Mouse (Mus musculus) heart, embryonic 16.5 days (tissue): Measurements from ENCODE around the gene Nckap5. TPM values are rescaled to one million over a fixed set of nuclear protein-coding genes. Genes with fewer than 3 reads are reported as not detected.
A peak's percentile ranks its signal among the peaks of the same experiment; 100 is the strongest.

Experiments used
- ATAC-seq: fragments of 200-750 bp; cut with Nextera tagmentation; replicated peaks from 2 replicates; pipeline ENCODE4 v1.8.0; 2017; ENCODE audit warnings: moderate number of reproducible peaks; ENCODE audit not compliant: insufficient read depth, low FRiP score; ENCODE audit errors: extremely low read depth
- H3K27ac ChIP-seq: fragments of 300-500 bp; sonication (generic); 2 replicates; pipeline ENCODE4 v1.5.1; 2014; ENCODE audit warnings: mild to moderate bottlenecking, low read length, control low read depth, moderate library complexity
- H3K27me3 ChIP-seq: fragments of 300-500 bp; sonication (generic); 2 replicates; pipeline ENCODE4 v1.6.1; 2014; ENCODE audit warnings: low read length, mixed read lengths; ENCODE audit not compliant: control insufficient read depth, insufficient read depth
- H3K36me3 ChIP-seq: fragments of 300-500 bp; sonication (generic); 2 replicates; pipeline ENCODE4 v1.6.1; 2014; ENCODE audit not compliant: control insufficient read depth, insufficient read depth
- H3K4me1 ChIP-seq: fragments of 300-500 bp; sonication (generic); 2 replicates; pipeline ENCODE4 v1.6.1; 2014; ENCODE audit warnings: low read length, mixed read lengths; ENCODE audit not compliant: control insufficient read depth, insufficient read depth
- H3K4me2 ChIP-seq: fragments of 300-500 bp; sonication (generic); 2 replicates; pipeline ENCODE4 v1.6.1; 2014; ENCODE audit warnings: low read depth, mild to moderate bottlenecking, control low read depth, low read length
- H3K4me3 ChIP-seq: fragments of 300-500 bp; sonication (generic); 2 replicates; pipeline ENCODE4 v1.5.1; 2014; ENCODE audit warnings: mild to moderate bottlenecking, control low read depth, low read length
- H3K9ac ChIP-seq: fragments of 300-500 bp; sonication (generic); 2 replicates; pipeline ENCODE4 v1.6.1; 2014; ENCODE audit warnings: low read length, control low read depth
- H3K9me3 ChIP-seq: fragments of 300-500 bp; sonication (generic); replicated peaks from 2 replicates; pipeline ENCODE4 v1.6.1; 2016; ENCODE audit warnings: low read length; ENCODE audit not compliant: control insufficient read depth
- WGBS: fragments of 180-500 bp; shearing (Covaris S2); extraction: QIAGEN DNeasy Blood & Tissue Kit; methylation state at CpG from one replicate; pipeline ENCODE4 v1.1.7; 2014; 5-methylcytosine and 5-hydroxymethylcytosine counted together
- polyA plus RNA-seq: library from polyadenylated mRNA; unstranded; fragments of >200 nt; fragmentation: Nextera tagmentation; extraction: Ambion mirVana; gene quantifications from 2 replicates; pipeline ENCODE4 v1.2.1, GENCODE M21; 2015

Gene Nckap5
- polyA plus RNA-seq, 1 experiment from 2014 or later = 8.0 TPM

- 63% methylated on average over 2 of the region's 2 CpGs for WGBS
- ATAC-seq = no peak
- Histone ChIP-seq H3K36me3 (no peaks in the 10 kb centered on the region), H3K9me3 (no peaks in the 10 kb centered on the region), H3K27me3 (no peaks in the 10 kb centered on the region), H3K9ac (no peak overlapping the region), H3K4me3 (no peak overlapping the region), H3K4me1 (no peaks in the 10 kb centered on the region), H3K4me2 (no peak overlapping the region), H3K27ac (no peak overlapping the region)
Measured at GRCm38 (mm10) chr1:126502741-126503140, 327.9 kb downstream of the Nckap5 start.

GRCm38 (mm10) chr1:126496722-126497121 is 333.9 kb downstream of the Nckap5 start:
- Histone ChIP-seq H3K4me3 (no peak overlapping the region), H3K4me1 (no peaks in the 10 kb centered on the region), H3K27ac (no peak overlapping the region), H3K9me3 (no peaks in the 10 kb centered on the region), H3K4me2 (no peak overlapping the region), H3K27me3 (no peaks in the 10 kb centered on the region), H3K9ac (no peak overlapping the region), H3K36me3 (no peaks in the 10 kb centered on the region)
- WGBS = 76% methylated on average over 7 of the region's 7 CpGs
- no peak for ATAC-seq

- no peaks in the 10 kb centered on the region for H3K4me1 ChIP-seq
- 8% methylated on average over 35 of the region's 35 CpGs for WGBS
- H3K4me3 ChIP-seq = peak overlapping the region; percentile 44
- H3K36me3 ChIP-seq = no peaks in the 10 kb centered on the region
- H3K27me3 ChIP-seq = no peaks in the 10 kb centered on the region
- peak overlapping the region; percentile 31 for H3K9ac ChIP-seq
- no peak overlapping the region for H3K27ac ChIP-seq
- H3K9me3 ChIP-seq = no peaks in the 10 kb centered on the region
- H3K4me2 ChIP-seq = peak overlapping the region; percentile 79
- peak; percentile 60 for ATAC-seq
Measured at GRCm38 (mm10) chr1:126492206-126493071, 338.2 kb downstream of the Nckap5 start.

- peaks cover 5% of the 10 kb centered on the region; the same call in 1 of the 2 replicates for H3K4me1 ChIP-seq
- no peak overlapping the region for H3K27ac ChIP-seq
- ATAC-seq = no peak
- no peaks in the 10 kb centered on the region for H3K9me3 ChIP-seq
- H3K36me3 ChIP-seq = no peaks in the 10 kb centered on the region
- H3K27me3 ChIP-seq = no peaks in the 10 kb centered on the region
- WGBS = 76% methylated on average over 5 of the region's 5 CpGs
- no peak overlapping the region; the same call in 1 of the 2 replicates for H3K4me2 ChIP-seq
- H3K9ac ChIP-seq = no peak overlapping the region
- H3K4me3 ChIP-seq = no peak overlapping the region
Measured at GRCm38 (mm10) chr1:126491412-126491811, 339.2 kb downstream of the Nckap5 start.

- Histone ChIP-seq H3K4me3 (no peak overlapping the region), H3K27me3 (no peaks in the 10 kb centered on the region), H3K9ac (no peak overlapping the region), H3K27ac (no peak overlapping the region), H3K9me3 (no peaks in the 10 kb centered on the region), H3K36me3 (no peaks in the 10 kb centered on the region), H3K4me1 (peaks cover 5% of the 10 kb centered on the region; the same call in 1 of the 2 replicates), H3K4me2 (no peak overlapping the region)
- WGBS = 54% methylated on average over 6 of the region's 6 CpGs
- no peak for ATAC-seq
Measured at GRCm38 (mm10) chr1:126490256-126490655, 340.3 kb downstream of the Nckap5 start.

- WGBS = 60% methylated on average over 6 of the region's 6 CpGs
- H3K4me3 ChIP-seq = no peak overlapping the region
- H3K4me2 ChIP-seq = no peak overlapping the region
- H3K36me3 ChIP-seq = no peaks in the 10 kb centered on the region
- H3K9ac ChIP-seq = no peak overlapping the region
- peaks cover 9% of the 10 kb centered on the region for H3K4me1 ChIP-seq
- no peaks in the 10 kb centered on the region for H3K27me3 ChIP-seq
- H3K9me3 ChIP-seq = no peaks in the 10 kb centered on the region
- peak; percentile 71 for ATAC-seq
- no peak overlapping the region for H3K27ac ChIP-seq
Measured at GRCm38 (mm10) chr1:126484664-126485087, 345.9 kb downstream of the Nckap5 start.

GRCm38 (mm10) chr1:126483665-126484064 is 346.9 kb downstream of the Nckap5 start:
- no peak overlapping the region for H3K4me3 ChIP-seq
- H3K27me3 ChIP-seq = no peaks in the 10 kb centered on the region
- no peaks in the 10 kb centered on the region for H3K9me3 ChIP-seq
- no peak overlapping the region for H3K4me2 ChIP-seq
- H3K9ac ChIP-seq = no peak overlapping the region
- H3K4me1 ChIP-seq = peaks cover 9% of the 10 kb centered on the region
- no peak overlapping the region for H3K27ac ChIP-seq
- H3K36me3 ChIP-seq = no peaks in the 10 kb centered on the region
- 72% methylated on average over 3 of the region's 3 CpGs for WGBS
- no peak for ATAC-seq

GRCm38 (mm10) chr1:126481459-126482228 is 349.0 kb downstream of the Nckap5 start:
- Histone ChIP-seq H3K4me3 (no peak overlapping the region), H3K36me3 (no peaks in the 10 kb centered on the region), H3K9ac (no peak overlapping the region), H3K27me3 (no peaks in the 10 kb centered on the region), H3K9me3 (no peaks in the 10 kb centered on the region), H3K27ac (no peak overlapping the region), H3K4me2 (no peak overlapping the region), H3K4me1 (peaks cover 6% of the 10 kb centered on the region)
- no peak for ATAC-seq
- WGBS = 66% methylated on average over 7 of the region's 7 CpGs

- Histone ChIP-seq H3K27me3 (no peaks in the 10 kb centered on the region), H3K36me3 (no peaks in the 10 kb centered on the region), H3K4me3 (no peak overlapping the region), H3K9ac (no peak overlapping the region), H3K27ac (no peak overlapping the region), H3K9me3 (no peaks in the 10 kb centered on the region), H3K4me2 (no peak overlapping the region), H3K4me1 (peaks cover 3% of the 10 kb centered on the region; the same call in 1 of the 2 replicates)
- 56% methylated on average over 5 of the region's 5 CpGs for WGBS
- ATAC-seq = no peak
Measured at GRCm38 (mm10) chr1:126473044-126473443, 357.6 kb downstream of the Nckap5 start.
